Comparison of ENCODE assay signal across 8 mouse cellular contexts in the genomic region with DNA sequence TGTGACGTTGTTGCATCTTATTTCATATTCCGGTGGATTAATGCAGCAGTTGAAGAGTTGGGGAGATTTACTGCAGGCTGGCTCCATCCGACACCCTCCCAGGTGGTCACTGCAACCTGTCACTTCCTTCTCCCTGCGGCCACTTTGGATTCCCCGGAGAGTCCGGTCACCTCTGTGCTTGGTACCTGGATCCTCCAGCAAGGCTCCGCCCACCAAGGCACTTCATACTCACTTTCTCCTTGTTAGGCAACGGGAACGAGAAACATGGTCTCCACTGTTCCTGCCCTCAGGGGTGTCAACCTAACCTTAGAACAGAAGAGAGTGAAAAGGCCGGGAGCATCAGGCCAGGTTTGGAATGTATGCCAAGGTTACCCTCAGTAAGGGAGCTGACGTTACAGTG. TPM values are rescaled to one million over a fixed set of nuclear protein-coding genes. Genes with fewer than 3 reads are reported as not detected.
DNase-seq lines count a peak whose midpoint lies in the region; ATAC-seq and TF ChIP-seq lines count a peak whose summit lies in the region.

No protein-coding gene starts in this region.

- H3K27ac ChIP-seq in embryonic facial prominence, embryonic 11.5 days (replicated peaks; ENCODE audit: low read depth, low read length) = peak overlapping the region; percentile 99
- H3K27ac ChIP-seq in limb, embryonic 11.5 days (replicated peaks; ENCODE audit: low read depth, low read length) = peak overlapping the region; percentile 99
- peak overlapping the region; percentile 100 for H3K27ac ChIP-seq in midbrain, embryonic 12.5 days (replicated peaks)

- H3K9ac ChIP-seq in embryonic facial prominence, embryonic 11.5 days (replicated peaks; ENCODE audit: low read length) = peak overlapping the region; percentile 100
- H3K9ac ChIP-seq in limb, embryonic 11.5 days (ENCODE audit: low read length) = peak overlapping the region; percentile 98
- peak overlapping the region; percentile 100 for H3K9ac ChIP-seq in midbrain, embryonic 12.5 days (replicated peaks)

- H3K9me3 ChIP-seq in embryonic facial prominence, embryonic 11.5 days (replicated peaks; ENCODE audit: control insufficient read depth, low read length) = no peaks in the 10 kb centered on the region
- no peaks in the 10 kb centered on the region for H3K9me3 ChIP-seq in limb, embryonic 11.5 days (ENCODE audit: control insufficient read depth, low read length)
- no peaks in the 10 kb centered on the region for H3K9me3 ChIP-seq in midbrain, embryonic 12.5 days

- peaks cover 24% of the 10 kb centered on the region for H3K79me3 ChIP-seq in C2C12 (ENCODE audit: low read depth)

- WGBS in embryonic facial prominence, embryonic 11.5 days = 13% methylated on average over 11 of the region's 11 CpGs
- WGBS in limb, embryonic 11.5 days = 17% methylated on average over 11 of the region's 11 CpGs
- WGBS in midbrain, embryonic 12.5 days = 22% methylated on average over 11 of the region's 11 CpGs

- TF ChIP-seq CTCF in C2C12 (IDR thresholded peaks at IDR 0.05; ENCODE audit: control insufficient read depth, insufficient read depth, insufficient read length) = no peak

- H3K27me3 ChIP-seq in C2C12 (ENCODE audit: control insufficient read depth, insufficient read depth, insufficient read length) = no peaks in the 10 kb centered on the region
- no peaks in the 10 kb centered on the region for H3K27me3 ChIP-seq in embryonic facial prominence, embryonic 11.5 days (ENCODE audit: control insufficient read depth, insufficient read depth, low read length)
- H3K27me3 ChIP-seq in limb, embryonic 11.5 days (ENCODE audit: control insufficient read depth, insufficient read depth, low read length) = no peaks in the 10 kb centered on the region
- peaks cover 11% of the 10 kb centered on the region; the same call in 1 of the 2 replicates for H3K27me3 ChIP-seq in midbrain, embryonic 12.5 days

- peaks cover 7% of the 10 kb centered on the region; the same call in 1 of the 2 replicates for H3K4me1 ChIP-seq in embryonic facial prominence, embryonic 11.5 days (ENCODE audit: control insufficient read depth, insufficient read depth, low read length)
- H3K4me1 ChIP-seq in limb, embryonic 11.5 days (ENCODE audit: control insufficient read depth, insufficient read depth, low read length) = peaks cover 25% of the 10 kb centered on the region
- H3K4me1 ChIP-seq in midbrain, embryonic 12.5 days = peaks cover 40% of the 10 kb centered on the region

- peak; percentile 35 for DNase-seq in cerebellum, adult 11 months
- no peak for DNase-seq in cerebellum, postnatal 36 days
- peak; percentile 49 for DNase-seq in embryonic facial prominence, embryonic 11.5 days (ENCODE audit: low spot score)
- DNase-seq in heart, postnatal 4 days = peak; percentile 57
- peak; percentile 68 for DNase-seq in limb, embryonic 11.5 days (ENCODE audit: low spot score)
- no peak for DNase-seq in T-cell, adult 2 months (ENCODE audit: low spot score)

- H3K36me3 ChIP-seq in C2C12 (ENCODE audit: control insufficient read depth, insufficient read depth) = peaks cover 13% of the 10 kb centered on the region
- peaks cover 2% of the 10 kb centered on the region; the same call in 1 of the 2 replicates for H3K36me3 ChIP-seq in embryonic facial prominence, embryonic 11.5 days (replicated peaks; ENCODE audit: control insufficient read depth, insufficient read depth, low read depth, low read length)
- 0 out of 2 replicates have a peak, but pooled peaks cover 2% of the 10 kb centered on the region for H3K36me3 ChIP-seq in limb, embryonic 11.5 days (ENCODE audit: control insufficient read depth, insufficient read depth, low read length)
- H3K36me3 ChIP-seq in midbrain, embryonic 12.5 days = peaks cover 9% of the 10 kb centered on the region

- H3K4me2 ChIP-seq in embryonic facial prominence, embryonic 11.5 days (ENCODE audit: low read depth, low read length) = peak overlapping the region; percentile 94
- peak overlapping the region; percentile 90 for H3K4me2 ChIP-seq in limb, embryonic 11.5 days (ENCODE audit: low read depth, severe bottlenecking)
- H3K4me2 ChIP-seq in midbrain, embryonic 12.5 days (replicated peaks) = peak overlapping the region; percentile 64

- peak overlapping the region; percentile 80 for H3ac ChIP-seq in C2C12 (ENCODE audit: control insufficient read depth, insufficient read length, low read depth)

- H3K79me2 ChIP-seq in C2C12 (ENCODE audit: control insufficient read depth, insufficient read depth) = peaks cover 55% of the 10 kb centered on the region

- peak overlapping the region; percentile 99 for H3K4me3 ChIP-seq in C2C12 (ENCODE audit: insufficient read depth, poor library complexity, severe bottlenecking)
- peak overlapping the region; percentile 100 for H3K4me3 ChIP-seq in embryonic facial prominence, embryonic 11.5 days (ENCODE audit: low read depth, low read length)
- H3K4me3 ChIP-seq in limb, embryonic 11.5 days (ENCODE audit: low read depth, low read length) = peak overlapping the region; percentile 78
- peak overlapping the region; percentile 100 for H3K4me3 ChIP-seq in midbrain, embryonic 12.5 days

- ATAC-seq in embryonic facial prominence, embryonic 11.5 days (replicated peaks; ENCODE audit: insufficient number of reproducible peaks, low FRiP score, low TSS enrichment, low read depth) = no peak
- no peak for ATAC-seq in limb, embryonic 11.5 days (ENCODE audit: insufficient number of reproducible peaks, low FRiP score, low TSS enrichment, low read depth)
- no peak for ATAC-seq in midbrain, embryonic 12.5 days (ENCODE audit: low FRiP score, low read depth)

TF ChIP-seq in C2C12, 6 proteins besides CTCF, POLR2A, EP300 and RAD21:
- TF ChIP-seq FOSL1 (IDR thresholded peaks at IDR 0.05; ENCODE audit: insufficient read depth, low read length, poor library complexity, severe bottlenecking) (no peak), CEBPB (IDR thresholded peaks at IDR 0.05; ENCODE audit: low read depth) (no peak), MAX (IDR thresholded peaks at IDR 0.05) (no peak), MYOD1 (IDR thresholded peaks at IDR 0.05; ENCODE audit: control insufficient read depth, insufficient read length, low read depth) (no peak), MYOG (IDR thresholded peaks at IDR 0.05; ENCODE audit: control insufficient read depth, extremely low read depth, insufficient read length) (no peak), USF1 (IDR thresholded peaks at IDR 0.05; ENCODE audit: low read depth) (no peak)
TF ChIP-seq in C2C12: peak in this region for 0.

RNA-seq across cellular contexts. Expression of gene Actg1, which starts 2.4 kb away (rescaled TPM):
- polyA plus RNA-seq in C2C12 (2012; fragmentation: generic; extraction: Trizol) = 7,516 TPM
- polyA plus RNA-seq in embryonic facial prominence, embryonic 11.5 days (2014; fragmentation: Nextera tagmentation; extraction: Ambion mirVana) = 3,237 and 3,434 TPM in 2 replicates
- total RNA-seq in heart, postnatal 4 days (2021) = 1,000 to 10,000 TPM in 1 of 2 experiments, 100 to 1,000 TPM in 1; 930 to 1,002 TPM
- 2,996 and 3,123 TPM in 2 replicates for polyA plus RNA-seq in limb, embryonic 11.5 days (2014; fragmentation: Nextera tagmentation; extraction: Ambion mirVana)
- polyA plus RNA-seq in midbrain, embryonic 12.5 days (2016; fragmentation: Nextera tagmentation; extraction: Ambion mirVana) = 3,175 and 3,231 TPM in 2 replicates

RNA-seq across cellular contexts. Expression of gene Fscn2, which starts 10.6 kb away (rescaled TPM):
- 0.25 TPM for polyA plus RNA-seq in C2C12 (2012; fragmentation: generic; extraction: Trizol)
- polyA plus RNA-seq in embryonic facial prominence, embryonic 11.5 days (2014; fragmentation: Nextera tagmentation; extraction: Ambion mirVana) = 0.20 and 0.28 TPM in 2 replicates
- under 1 TPM in 1 of 2 experiments, not detected in 1; 0.34 TPM for total RNA-seq in heart, postnatal 4 days (2021)
- 0.21 and 0.47 TPM in 2 replicates for polyA plus RNA-seq in limb, embryonic 11.5 days (2014; fragmentation: Nextera tagmentation; extraction: Ambion mirVana)
- polyA plus RNA-seq in midbrain, embryonic 12.5 days (2016; fragmentation: Nextera tagmentation; extraction: Ambion mirVana) = 1.4 and 1.5 TPM in 2 replicates

RNA-seq across cellular contexts. Expression of gene Faap100, which starts 27.9 kb away (rescaled TPM):
- polyA plus RNA-seq in C2C12 (2012; fragmentation: generic; extraction: Trizol) = 18.0 TPM
- 20.5 and 24.2 TPM in 2 replicates for polyA plus RNA-seq in embryonic facial prominence, embryonic 11.5 days (2014; fragmentation: Nextera tagmentation; extraction: Ambion mirVana)
- 10 to 100 TPM; 31.4 to 34.4 TPM for total RNA-seq in heart, postnatal 4 days (2021)
- 30.4 and 33.1 TPM in 2 replicates for polyA plus RNA-seq in limb, embryonic 11.5 days (2014; fragmentation: Nextera tagmentation; extraction: Ambion mirVana)
- 51.3 and 55.4 TPM in 2 replicates for polyA plus RNA-seq in midbrain, embryonic 12.5 days (2016; fragmentation: Nextera tagmentation; extraction: Ambion mirVana)

Comparison
In these comparisons a context has a peak if more than half of its experiments do, and no peak if none do; other contexts are left out.
1. DNase-seq: peak in cerebellum, adult 11 months (single experiment), embryonic facial prominence, embryonic 11.5 days (single experiment), heart, postnatal 4 days (single experiment) and limb, embryonic 11.5 days (single experiment); none in cerebellum, postnatal 36 days (0 of 2) and T-cell, adult 2 months (single experiment).
2. Peak in every context shown above with its lines, with median percentiles within 50 percentile points of each other: H3K4me3 ChIP-seq, H3K27ac ChIP-seq, H3K4me2 ChIP-seq and H3K9ac ChIP-seq.